Mouse (Mus musculus) 3T3-L1 (cell line): ENCODE measurements around the gene Slc16a12.
A peak's percentile ranks its signal among the peaks of the same experiment; 100 is the strongest.
"Not testable (repeated sequence)": the region's sequence is repeated elsewhere in the genome, so short reads cannot be mapped to it uniquely, and the experiment has no call there.

Source experiments
- DNase-seq: peaks from one replicate; pipeline ENCODE4 v3.0.0-alpha.2; 2015; ENCODE audit warnings: low read depth, low spot score

Slc16a12 gene

GRCm38 (mm10) chr19:34666127-34666526 lies 81.0 kb downstream of the Slc16a12 start:
- peak; percentile 88 for DNase-seq

DNA sequence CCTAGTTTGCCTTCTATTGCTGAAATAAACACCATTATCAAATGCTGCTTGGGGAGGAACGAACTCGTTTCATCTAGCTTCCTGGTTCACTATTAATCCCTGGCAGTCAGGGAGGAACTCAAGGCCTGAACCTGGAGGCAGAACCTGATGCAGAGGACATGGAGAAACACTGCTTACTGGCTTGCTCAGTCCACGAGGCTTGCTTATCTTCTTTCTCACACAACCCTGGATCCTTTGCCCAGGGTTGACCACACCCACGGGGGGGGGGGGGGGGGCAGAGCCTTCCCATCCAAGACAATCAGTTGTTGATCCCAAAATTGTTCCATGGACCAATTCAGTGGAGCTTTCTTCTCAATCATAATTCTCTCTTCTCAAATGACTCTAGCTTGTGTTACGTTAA lies 84.3 kb downstream of the Slc16a12 start:
- DNase-seq, result no peak

GRCm38 (mm10) chr19:34662067-34662507 lies 85.0 kb downstream of the Slc16a12 start:
- peak; percentile 86 for DNase-seq

GRCm38 (mm10) chr19:34656511-34657298 lies 90.4 kb downstream of the Slc16a12 start:
- no peak for DNase-seq

DNA sequence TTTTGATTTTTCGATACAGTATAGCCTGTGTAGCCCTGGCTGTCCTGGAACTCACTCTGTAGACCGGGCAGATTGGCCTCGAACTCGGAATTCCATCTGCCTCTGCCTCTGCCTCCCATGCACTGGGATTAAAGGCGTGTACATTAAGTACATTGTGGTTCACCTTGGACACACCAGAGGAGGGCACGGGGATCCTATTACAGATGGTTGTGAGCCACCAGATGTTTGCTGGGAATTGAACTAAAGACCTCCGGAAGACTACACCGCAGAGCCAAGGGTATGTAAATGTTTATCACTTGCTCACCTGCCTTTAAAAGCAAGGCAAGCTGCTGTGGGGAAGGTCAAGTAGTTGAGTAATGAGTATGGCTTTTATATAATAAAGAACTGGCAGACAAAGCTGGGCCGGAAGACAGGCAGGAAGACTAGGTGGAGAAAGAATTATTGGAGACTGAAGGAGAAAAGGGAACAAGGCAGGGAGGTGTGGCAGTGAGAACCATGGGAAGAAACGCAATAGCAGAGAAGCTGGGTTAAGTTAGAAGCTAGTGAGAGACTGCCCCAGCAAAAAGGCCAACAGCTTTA lies 91.8 kb downstream of the Slc16a12 start:
- DNase-seq, result no peak

- DNase-seq, result no peak
Observed at GRCm38 (mm10) chr19:34650997-34651396, 96.1 kb downstream of the Slc16a12 start.

DNA sequence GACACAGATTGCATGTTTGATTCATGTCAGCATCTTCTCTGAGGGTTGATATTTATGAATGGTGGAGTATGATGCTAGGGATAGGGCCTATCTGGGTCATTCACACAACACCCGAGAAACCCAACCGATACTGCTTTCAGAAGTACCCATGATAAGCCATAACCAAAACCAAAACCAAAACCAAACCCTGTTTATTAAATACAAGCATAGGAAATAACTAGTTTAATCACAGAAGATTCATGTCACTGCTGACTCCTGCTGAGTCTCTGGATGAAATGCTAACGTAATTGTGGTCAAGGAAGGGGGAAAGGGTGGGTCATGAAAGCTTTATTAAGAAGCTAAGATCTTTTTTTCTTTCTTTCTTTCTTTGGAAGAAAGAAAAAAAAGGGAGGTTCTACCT lies 96.8 kb downstream of the Slc16a12 start:
- DNase-seq, result no peak

DNA sequence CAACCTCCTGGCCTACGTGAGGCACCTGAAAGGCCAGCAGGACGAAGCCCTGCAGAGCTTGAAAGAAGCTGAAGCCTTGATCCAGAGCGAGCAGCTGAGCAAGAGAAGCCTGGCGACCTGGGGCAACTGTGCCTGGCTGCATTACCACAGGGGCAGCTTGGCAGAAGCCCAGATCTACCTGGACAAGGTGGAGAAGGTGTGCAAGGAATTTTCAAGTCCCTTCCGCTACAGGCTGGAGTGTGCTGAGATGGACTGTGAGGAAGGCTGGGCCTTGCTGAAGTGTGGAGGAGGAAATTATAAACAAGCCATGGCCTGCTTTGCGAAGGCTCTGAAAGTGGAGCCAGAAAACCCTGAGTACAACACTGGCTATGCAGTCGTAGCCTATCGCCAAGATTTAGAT lies 99.5 kb downstream of the Slc16a12 start:
- DNase-seq, result not testable (repeated sequence)

GRCm38 (mm10) chr19:34642616-34643015 lies 104.5 kb downstream of the Slc16a12 start:
- DNase-seq, result no peak

GRCm38 (mm10) chr19:34640623-34641022 lies 106.5 kb downstream of the Slc16a12 start, which contains the start of the genes Ifit1bl2 and Ifit1:
Ifit1bl2 (minus strand) TSS chr19:34640743.
Ifit1 (plus strand) TSS chr19:34640871.
- peak; percentile 73 for DNase-seq

- peak; percentile 88 for DNase-seq
Observed at GRCm38 (mm10) chr19:34636933-34637557, 110.0 kb downstream of the Slc16a12 start.

- DNase-seq, result no peak
Observed at GRCm38 (mm10) chr19:34633484-34633883, 113.6 kb downstream of the Slc16a12 start.

GRCm38 (mm10) chr19:34631487-34631886 lies 115.6 kb downstream of the Slc16a12 start:
- no peak for DNase-seq

GRCm38 (mm10) chr19:34627496-34627895 lies 119.6 kb downstream of the Slc16a12 start:
- DNase-seq, result no peak

DNA sequence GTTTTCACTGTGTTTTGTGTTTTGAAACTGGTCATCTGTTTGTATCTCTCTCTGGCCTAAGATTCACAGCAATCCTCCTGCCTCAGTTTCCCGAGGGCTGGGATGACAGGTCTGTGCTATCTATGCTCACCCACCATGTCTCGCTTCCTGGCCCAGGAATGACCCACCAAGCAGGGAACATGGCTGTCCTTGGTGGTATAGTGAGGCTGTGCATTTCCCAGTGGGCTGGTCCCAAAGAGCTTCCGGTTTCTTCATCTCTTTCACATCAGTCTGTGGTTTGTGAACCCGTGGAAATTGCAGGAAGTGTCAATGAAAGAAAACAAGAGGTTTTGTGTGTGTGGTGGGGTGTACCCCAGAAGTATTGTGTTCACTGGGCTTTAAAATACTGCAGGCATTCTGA lies 122.4 kb downstream of the Slc16a12 start:
- DNase-seq, result no peak

DNA sequence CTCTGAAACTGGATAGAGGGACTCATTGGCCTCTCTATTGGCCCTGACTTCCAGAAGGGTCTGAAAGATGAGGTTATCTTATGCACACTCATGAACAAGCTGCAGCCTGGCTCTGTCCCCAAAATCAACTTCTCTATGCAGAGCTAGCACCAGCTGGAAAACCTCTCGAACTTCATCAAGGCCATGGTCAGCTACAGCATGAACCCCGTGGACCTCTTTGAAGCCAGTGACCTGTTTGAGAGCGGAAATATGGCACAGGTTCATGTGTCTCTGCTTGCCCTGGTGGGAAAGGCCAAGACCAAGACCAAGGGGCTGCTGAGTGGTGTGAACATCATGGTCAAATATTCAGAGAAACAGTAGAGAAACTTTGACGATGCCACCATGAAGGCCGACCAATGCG lies 123.3 kb downstream of the Slc16a12 start:
- DNase-seq, result no peak

DNA sequence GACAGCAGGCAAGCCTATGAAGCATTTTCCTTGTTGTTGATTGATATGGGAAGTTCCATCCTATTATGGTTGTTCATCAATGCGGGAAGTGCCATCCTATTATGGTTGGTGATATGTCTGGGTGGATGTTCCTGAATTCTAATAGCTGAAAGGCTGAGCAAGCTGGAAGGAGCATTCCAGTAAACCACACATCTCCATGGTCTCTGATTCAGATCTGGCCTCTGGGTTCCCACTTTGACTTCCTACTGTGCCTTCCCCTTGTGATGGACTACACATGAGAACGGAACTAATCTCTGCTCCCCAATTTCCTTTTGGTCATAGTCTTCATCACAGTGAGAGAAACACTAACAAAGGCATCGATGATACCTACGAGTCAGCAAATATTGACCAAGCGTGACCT lies 126.2 kb downstream of the Slc16a12 start:
- DNase-seq, result no peak
